Mouse (Mus musculus): ENCODE measurements around the gene Ccdc188. TPM values are rescaled to one million over a fixed set of nuclear protein-coding genes. Genes with fewer than 3 reads are reported as not detected.

Gene Ccdc188
- polyA plus RNA-seq, 1 experiment from 2014 or later = not detected

- H3K4me2 ChIP-seq (ENCODE audit: low read depth, low read length) = no peak overlapping the region
- H3K4me3 ChIP-seq (ENCODE audit: low read length) = no peak overlapping the region
- peaks cover 12% of the 10 kb centered on the region for H3K4me1 ChIP-seq (replicated peaks; ENCODE audit: control insufficient read depth, insufficient read depth, low read length)
- no peak overlapping the region for H3K27ac ChIP-seq (ENCODE audit: low read length)
- 86% methylated on average over 4 of the region's 4 CpGs for WGBS
- H3K27me3 ChIP-seq (ENCODE audit: control insufficient read depth, insufficient read depth, low read depth, low read length) = no peaks in the 10 kb centered on the region
- ATAC-seq (ENCODE audit: low read depth) = no peak
- H3K9ac ChIP-seq (ENCODE audit: low read length) = no peak overlapping the region
- H3K36me3 ChIP-seq (ENCODE audit: control insufficient read depth, insufficient read depth, low read length) = peaks cover 26% of the 10 kb centered on the region
- no peaks in the 10 kb centered on the region for H3K9me3 ChIP-seq (ENCODE audit: control insufficient read depth, low read length)
Measured at GRCm38 (mm10) chr16:18228856-18229255, 11.2 kb downstream of the Ccdc188 start.

- Histone ChIP-seq H3K4me2 (ENCODE audit: low read depth, low read length) (no peak overlapping the region), H3K4me3 (ENCODE audit: low read length) (no peak overlapping the region), H3K9me3 (ENCODE audit: control insufficient read depth, low read length) (no peaks in the 10 kb centered on the region), H3K27me3 (ENCODE audit: control insufficient read depth, insufficient read depth, low read depth, low read length) (no peaks in the 10 kb centered on the region), H3K4me1 (replicated peaks; ENCODE audit: control insufficient read depth, insufficient read depth, low read length) (peaks cover 16% of the 10 kb centered on the region), H3K27ac (ENCODE audit: low read length) (no peak overlapping the region), H3K9ac (ENCODE audit: low read length) (no peak overlapping the region), H3K36me3 (ENCODE audit: control insufficient read depth, insufficient read depth, low read length) (peaks cover 21% of the 10 kb centered on the region)
- 49% methylated on average over 11 of the region's 11 CpGs for WGBS
- ATAC-seq (ENCODE audit: low read depth) = no peak
Measured at GRCm38 (mm10) chr16:18229622-18230021, 11.9 kb downstream of the Ccdc188 start.

GRCm38 (mm10) chr16:18230617-18231016, 12.9 kb downstream of the Ccdc188 start:
- no peak for ATAC-seq (ENCODE audit: low read depth)
- no peak overlapping the region for H3K4me3 ChIP-seq (ENCODE audit: low read length)
- peaks cover 16% of the 10 kb centered on the region for H3K4me1 ChIP-seq (replicated peaks; ENCODE audit: control insufficient read depth, insufficient read depth, low read length)
- H3K4me2 ChIP-seq (ENCODE audit: low read depth, low read length) = no peak overlapping the region
- 75% methylated on average over 6 of the region's 6 CpGs for WGBS
- no peaks in the 10 kb centered on the region for H3K27me3 ChIP-seq (ENCODE audit: control insufficient read depth, insufficient read depth, low read depth, low read length)
- H3K36me3 ChIP-seq (ENCODE audit: control insufficient read depth, insufficient read depth, low read length) = peaks cover 16% of the 10 kb centered on the region
- no peaks in the 10 kb centered on the region for H3K9me3 ChIP-seq (ENCODE audit: control insufficient read depth, low read length)
- no peak overlapping the region for H3K9ac ChIP-seq (ENCODE audit: low read length)
- H3K27ac ChIP-seq (ENCODE audit: low read length) = no peak overlapping the region

GRCm38 (mm10) chr16:18231047-18231446, 13.4 kb downstream of the Ccdc188 start:
- Histone ChIP-seq H3K27me3 (ENCODE audit: control insufficient read depth, insufficient read depth, low read depth, low read length) (no peaks in the 10 kb centered on the region), H3K9me3 (ENCODE audit: control insufficient read depth, low read length) (no peaks in the 10 kb centered on the region), H3K27ac (ENCODE audit: low read length) (no peak overlapping the region), H3K4me1 (replicated peaks; ENCODE audit: control insufficient read depth, insufficient read depth, low read length) (peaks cover 19% of the 10 kb centered on the region), H3K36me3 (ENCODE audit: control insufficient read depth, insufficient read depth, low read length) (peaks cover 15% of the 10 kb centered on the region), H3K4me3 (ENCODE audit: low read length) (no peak overlapping the region), H3K9ac (ENCODE audit: low read length) (no peak overlapping the region), H3K4me2 (ENCODE audit: low read depth, low read length) (no peak overlapping the region)
- no peak for ATAC-seq (ENCODE audit: low read depth)
- WGBS = 77% methylated on average over 3 of the region's 3 CpGs

- Histone ChIP-seq H3K9me3 (ENCODE audit: control insufficient read depth, low read length) (no peaks in the 10 kb centered on the region), H3K4me1 (replicated peaks; ENCODE audit: control insufficient read depth, insufficient read depth, low read length) (peaks cover 20% of the 10 kb centered on the region), H3K4me3 (ENCODE audit: low read length) (no peak overlapping the region), H3K9ac (ENCODE audit: low read length) (no peak overlapping the region), H3K27me3 (ENCODE audit: control insufficient read depth, insufficient read depth, low read depth, low read length) (no peaks in the 10 kb centered on the region), H3K36me3 (ENCODE audit: control insufficient read depth, insufficient read depth, low read length) (peaks cover 11% of the 10 kb centered on the region), H3K4me2 (ENCODE audit: low read depth, low read length) (no peak overlapping the region), H3K27ac (ENCODE audit: low read length) (no peak overlapping the region)
- WGBS = 76% methylated on average over 4 of the region's 4 CpGs
- no peak for ATAC-seq (ENCODE audit: low read depth)
Measured at GRCm38 (mm10) chr16:18231451-18231850, 13.8 kb downstream of the Ccdc188 start.

- peaks cover 9% of the 10 kb centered on the region for H3K36me3 ChIP-seq (ENCODE audit: control insufficient read depth, insufficient read depth, low read length)
- H3K4me2 ChIP-seq (ENCODE audit: low read depth, low read length) = peak overlapping the region; percentile 87; the same call in 1 of the 2 replicates
- H3K27ac ChIP-seq (ENCODE audit: low read length) = no peak overlapping the region
- H3K4me3 ChIP-seq (ENCODE audit: low read length) = no peak overlapping the region
- no peaks in the 10 kb centered on the region for H3K27me3 ChIP-seq (ENCODE audit: control insufficient read depth, insufficient read depth, low read depth, low read length)
- H3K4me1 ChIP-seq (replicated peaks; ENCODE audit: control insufficient read depth, insufficient read depth, low read length) = peaks cover 20% of the 10 kb centered on the region
- peak overlapping the region; percentile 90; the same call in 1 of the 2 replicates for H3K9ac ChIP-seq (ENCODE audit: low read length)
- no peaks in the 10 kb centered on the region for H3K9me3 ChIP-seq (ENCODE audit: control insufficient read depth, low read length)
- no peak for ATAC-seq (ENCODE audit: low read depth)
- 39% methylated on average over 1 of the region's 1 CpGs for WGBS
Measured at GRCm38 (mm10) chr16:18233451-18233850, 15.8 kb downstream of the Ccdc188 start.

GRCm38 (mm10) chr16:18233919-18234670, 16.4 kb downstream of the Ccdc188 start:
- peaks cover 20% of the 10 kb centered on the region for H3K4me1 ChIP-seq (replicated peaks; ENCODE audit: control insufficient read depth, insufficient read depth, low read length)
- H3K4me2 ChIP-seq (ENCODE audit: low read depth, low read length) = peak overlapping the region; percentile 87
- peak; percentile 15; the same call in 1 of the 2 replicates for ATAC-seq (ENCODE audit: low read depth)
- 11% methylated on average over 13 of the region's 13 CpGs for WGBS
- peak overlapping the region; percentile 90 for H3K27ac ChIP-seq (ENCODE audit: low read length)
- peak overlapping the region; percentile 89 for H3K4me3 ChIP-seq (ENCODE audit: low read length)
- peaks cover 12% of the 10 kb centered on the region for H3K36me3 ChIP-seq (ENCODE audit: control insufficient read depth, insufficient read depth, low read length)
- peak overlapping the region; percentile 90 for H3K9ac ChIP-seq (ENCODE audit: low read length)
- no peaks in the 10 kb centered on the region for H3K27me3 ChIP-seq (ENCODE audit: control insufficient read depth, insufficient read depth, low read depth, low read length)
- no peaks in the 10 kb centered on the region for H3K9me3 ChIP-seq (ENCODE audit: control insufficient read depth, low read length)

GRCm38 (mm10) chr16:18234671-18235388, 17.2 kb downstream of the Ccdc188 start, which contains the start of gene Zdhhc8:
TSS of gene Zdhhc8 (minus strand) at chr16:18235136.
- ATAC-seq (ENCODE audit: low read depth) = peak; percentile 92
- under 1% methylated on average over 26 of the region's 79 CpGs for WGBS

GRCm38 (mm10) chr16:18235389-18236065, 17.8 kb downstream of the Ccdc188 start:
- Histone ChIP-seq H3K4me1 (replicated peaks; ENCODE audit: control insufficient read depth, insufficient read depth, low read length) (peaks cover 14% of the 10 kb centered on the region), H3K4me2 (ENCODE audit: low read depth, low read length) (peak overlapping the region; percentile 87), H3K27ac (ENCODE audit: low read length) (peak overlapping the region; percentile 90), H3K9me3 (ENCODE audit: control insufficient read depth, low read length) (no peaks in the 10 kb centered on the region), H3K9ac (ENCODE audit: low read length) (peak overlapping the region; percentile 90), H3K36me3 (ENCODE audit: control insufficient read depth, insufficient read depth, low read length) (peaks cover 20% of the 10 kb centered on the region), H3K4me3 (ENCODE audit: low read length) (peak overlapping the region; percentile 89), H3K27me3 (ENCODE audit: control insufficient read depth, insufficient read depth, low read depth, low read length) (no peaks in the 10 kb centered on the region)
- WGBS = 3% methylated on average over 19 of the region's 19 CpGs
- ATAC-seq (ENCODE audit: low read depth) = peak; percentile 72

More at GRCm38 (mm10) chr16:18234671-18235388, 17.2 kb downstream of the Ccdc188 start, which contains the start of gene Zdhhc8:
- Histone ChIP-seq H3K4me2 (ENCODE audit: low read depth, low read length) (peak within 1 kb of the TSS; percentile 87), H3K27me3 (ENCODE audit: control insufficient read depth, insufficient read depth, low read depth, low read length) (no peaks in the 10 kb centered on the region), H3K4me3 (ENCODE audit: low read length) (peak within 1 kb of the TSS; percentile 89), H3K4me1 (replicated peaks; ENCODE audit: control insufficient read depth, insufficient read depth, low read length) (peaks cover 17% of the 10 kb centered on the region), H3K9me3 (ENCODE audit: control insufficient read depth, low read length) (no peaks in the 10 kb centered on the region), H3K27ac (ENCODE audit: low read length) (peak within 1 kb of the TSS; percentile 90), H3K9ac (ENCODE audit: low read length) (peak within 1 kb of the TSS; percentile 90), H3K36me3 (ENCODE audit: control insufficient read depth, insufficient read depth, low read length) (peaks cover 17% of the 10 kb centered on the region)
